Mouse (Mus musculus) adrenal gland, adult (tissue): ENCODE data around the gene Rpl41.
"Not testable (repeated sequence)": the region's sequence is repeated elsewhere in the genome, so short reads cannot be mapped to it uniquely, and the experiment has no call there.

Experiments used
- DNase-seq, 2 experiments: peaks; one replicate each; pipeline ENCODE4 v3.0.0; 2022 to 2023; ENCODE audit warnings: low spot score in 1 of 2; ENCODE audit not compliant: inconsistent age in 2 of 2

Gene Rpl41

GRCm38 (mm10) chr10:128525671-128526308, 23.3 kb downstream of the Rpl41 start, which contains the start of gene Esyt1:
Gene Esyt1, minus strand, starts transcription at chr10:128525871.
- peak; percentile 97 to 98 for DNase-seq

DNA sequence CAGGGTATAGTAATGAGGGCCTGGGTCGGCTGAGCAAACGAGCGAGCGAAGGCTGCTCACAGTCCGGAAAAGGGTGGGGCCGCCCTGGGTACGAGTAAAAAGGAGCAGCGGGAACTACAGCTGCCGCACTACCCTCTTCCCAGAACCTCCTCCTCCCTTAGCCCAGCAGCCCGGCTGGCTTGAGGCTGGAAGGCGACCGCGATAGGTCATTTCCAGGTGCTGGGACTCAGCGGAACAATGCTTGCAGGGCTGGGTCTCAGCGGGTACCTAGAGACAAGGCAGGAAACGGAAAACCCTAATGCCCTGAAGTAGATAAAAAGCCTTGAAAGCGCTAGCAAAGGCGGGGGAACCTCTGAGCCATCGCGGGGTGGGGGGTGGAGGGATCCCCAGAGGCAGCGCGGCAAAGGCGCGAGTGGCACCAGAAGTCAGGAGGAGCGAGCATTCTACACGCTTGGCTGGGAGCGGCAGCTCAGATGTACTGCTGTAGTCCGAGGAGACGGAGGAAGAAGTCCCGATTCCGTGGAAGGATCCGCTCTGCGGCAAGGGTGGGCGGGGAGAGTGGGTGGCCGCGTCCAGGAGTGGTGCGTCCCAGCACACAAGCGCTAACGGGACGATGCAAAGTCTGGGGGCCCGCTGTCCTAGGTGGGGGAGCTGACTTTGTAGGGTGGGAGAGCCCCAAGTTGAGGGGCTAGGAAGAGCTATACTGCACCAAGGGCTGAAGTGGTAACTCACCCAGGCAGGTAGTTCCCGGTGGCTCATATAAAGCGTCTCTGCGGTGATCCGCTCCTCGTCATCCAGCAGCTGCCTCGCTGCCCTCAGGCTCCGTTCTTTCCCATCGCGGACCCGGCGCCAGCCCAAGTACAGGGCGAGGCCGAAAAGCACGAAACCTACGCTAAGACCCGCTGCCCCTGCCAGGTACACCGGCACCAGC, 24.1 kb downstream of the Rpl41 start:
- peak; percentile 64 to 85 for DNase-seq

GRCm38 (mm10) chr10:128524111-128524731, 24.9 kb downstream of the Rpl41 start:
- no peak for DNase-seq

GRCm38 (mm10) chr10:128522351-128522750, 26.8 kb downstream of the Rpl41 start:
- no peak for DNase-seq

GRCm38 (mm10) chr10:128520591-128520990, 28.5 kb downstream of the Rpl41 start:
- DNase-seq, result no peak

DNA sequence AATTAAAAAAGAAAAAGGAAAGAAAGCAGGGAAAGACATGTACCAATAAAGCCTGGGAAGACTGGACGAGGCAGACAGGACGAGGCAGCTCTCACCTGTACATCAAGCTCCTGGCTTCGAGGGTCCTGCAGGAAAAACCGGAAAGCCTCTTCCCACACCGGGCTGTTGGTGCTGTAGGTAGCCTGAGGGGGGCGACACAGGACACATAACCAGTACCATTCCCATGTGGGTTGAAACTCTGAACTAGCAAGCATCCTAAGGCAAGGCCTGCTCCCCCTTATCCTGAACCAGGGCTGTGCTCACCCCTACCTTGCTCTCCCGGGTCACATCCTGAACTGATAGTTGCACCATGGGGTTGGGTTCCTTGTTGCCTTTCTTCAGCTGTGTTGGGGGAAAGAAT, 30.3 kb downstream of the Rpl41 start:
- peak; percentile 62 to 81 for DNase-seq

GRCm38 (mm10) chr10:128516677-128517076, 32.4 kb downstream of the Rpl41 start:
- DNase-seq, result no peak

GRCm38 (mm10) chr10:128516029-128516428, 33.1 kb downstream of the Rpl41 start:
- no peak for DNase-seq

DNA sequence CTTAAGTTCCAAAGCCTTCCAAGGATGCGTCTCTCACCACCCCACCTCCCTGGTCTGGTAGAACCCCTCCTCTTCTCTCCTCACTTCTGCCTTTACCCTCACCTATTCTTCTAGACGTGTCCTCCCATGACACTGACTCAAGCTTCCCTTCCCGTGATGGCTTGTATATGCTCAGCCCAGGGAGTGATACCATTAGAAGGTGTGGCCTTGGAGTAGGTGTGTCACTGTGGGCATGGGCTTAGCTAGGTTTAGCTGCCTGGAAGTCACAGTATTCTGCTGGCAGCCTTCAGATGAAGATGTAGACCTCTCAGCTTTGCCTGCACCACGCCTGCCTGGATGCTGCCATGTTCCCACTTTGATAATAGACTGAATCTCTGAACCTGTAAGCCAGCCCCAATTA, 34.1 kb downstream of the Rpl41 start:
- DNase-seq, result no peak

DNA sequence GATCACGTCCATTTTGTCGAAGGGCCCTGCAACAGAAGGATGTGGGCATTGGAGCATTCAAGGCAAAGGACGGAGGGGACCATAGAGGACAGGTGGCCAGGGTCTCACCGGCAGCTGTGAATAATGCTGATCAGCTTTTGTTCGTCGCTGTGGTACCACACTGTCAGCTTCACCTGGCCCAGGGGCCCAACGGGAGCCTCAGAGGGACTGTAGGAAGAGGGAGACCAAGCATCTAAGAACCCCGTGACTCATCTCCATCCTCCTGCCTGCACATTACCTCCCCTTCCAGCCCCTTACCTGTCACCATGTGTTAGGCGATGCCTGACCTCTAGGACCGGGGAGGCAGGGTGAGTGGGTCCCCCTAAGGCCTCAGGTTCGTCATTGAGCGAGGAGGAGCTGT, 37.3 kb downstream of the Rpl41 start:
- DNase-seq, result no peak

DNA sequence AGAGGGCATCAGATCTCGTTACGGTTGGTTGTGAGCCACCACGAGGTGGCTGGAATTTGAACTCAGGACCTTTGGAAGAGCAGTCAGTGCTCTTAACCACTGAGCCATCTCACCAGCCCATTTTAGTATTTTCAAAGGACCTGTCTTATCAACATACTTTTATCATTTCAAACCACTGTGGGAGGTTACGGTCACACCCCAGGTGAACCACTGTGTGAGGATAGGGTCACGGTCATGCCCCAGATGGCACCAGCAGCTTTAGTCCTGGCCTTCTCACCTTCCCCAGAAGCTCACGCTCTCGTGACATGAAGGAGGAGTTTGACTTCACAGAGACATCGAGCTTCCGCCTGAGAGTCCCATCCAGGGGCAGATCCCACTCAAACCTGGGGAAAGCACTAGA, 37.9 kb downstream of the Rpl41 start:
- DNase-seq, result no peak

DNA sequence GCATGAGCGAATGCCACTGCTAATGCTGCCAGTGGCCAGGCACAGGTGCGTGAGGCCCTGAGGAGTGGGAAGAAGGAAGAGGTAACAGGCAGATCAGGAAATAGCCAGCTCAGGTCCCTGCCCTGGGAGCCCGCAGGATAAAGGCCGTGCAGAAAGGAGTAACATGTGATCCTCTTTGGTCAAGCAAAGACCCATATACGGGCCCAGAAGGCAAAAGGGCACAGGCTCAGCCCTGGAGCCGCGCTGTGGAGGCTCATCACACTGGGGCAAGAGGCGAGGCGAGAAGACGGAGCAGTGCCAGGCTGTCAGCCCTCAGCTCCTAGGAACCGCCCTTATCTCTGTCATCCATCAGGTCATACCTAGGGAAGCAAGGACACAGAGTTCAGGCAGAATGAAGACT, 38.8 kb downstream of the Rpl41 start:
- no peak for DNase-seq

DNA sequence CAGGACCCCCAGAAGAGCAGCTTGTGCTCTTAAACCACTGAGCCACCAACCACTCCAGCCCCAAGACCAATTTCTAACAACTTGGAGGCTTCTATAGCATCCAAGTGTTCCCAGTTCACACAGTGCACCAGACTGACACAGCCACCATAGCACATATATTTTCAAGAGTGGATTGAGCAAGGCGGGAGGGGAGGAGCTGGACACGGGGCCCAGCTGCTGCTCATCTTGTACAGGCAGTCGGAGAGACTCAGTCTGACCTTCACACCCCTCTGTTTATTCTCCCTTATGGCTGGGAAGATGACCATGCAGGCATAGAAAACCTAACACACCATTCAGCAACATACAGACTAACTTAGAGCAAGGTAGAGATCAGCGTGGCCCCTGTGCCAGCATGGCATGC, 39.3 kb downstream of the Rpl41 start:
- DNase-seq, result no peak

DNA sequence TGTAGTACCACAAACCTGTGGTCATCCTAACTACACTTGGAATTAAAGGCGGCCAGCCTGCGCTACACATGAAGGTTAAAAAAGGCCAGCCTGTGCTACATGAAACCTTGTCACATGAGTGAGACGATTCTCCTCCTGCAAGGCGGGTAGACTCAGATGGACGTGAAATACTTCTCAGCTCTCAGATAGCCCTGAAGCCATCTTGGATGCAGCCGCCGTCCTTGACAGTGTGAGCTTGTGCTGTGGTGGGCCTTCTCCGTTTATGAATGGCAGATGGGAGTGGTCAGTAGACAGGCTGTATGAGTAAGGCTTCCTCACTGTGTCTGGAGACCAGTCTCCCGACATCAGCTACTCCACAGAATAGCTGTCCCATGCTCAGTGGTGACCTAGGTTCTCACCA, 39.9 kb downstream of the Rpl41 start:
- no peak for DNase-seq

- DNase-seq, result no peak
Observed at GRCm38 (mm10) chr10:128508260-128508659, 40.8 kb downstream of the Rpl41 start.

- no peak for DNase-seq
Observed at GRCm38 (mm10) chr10:128505974-128506373, 43.1 kb downstream of the Rpl41 start.

DNA sequence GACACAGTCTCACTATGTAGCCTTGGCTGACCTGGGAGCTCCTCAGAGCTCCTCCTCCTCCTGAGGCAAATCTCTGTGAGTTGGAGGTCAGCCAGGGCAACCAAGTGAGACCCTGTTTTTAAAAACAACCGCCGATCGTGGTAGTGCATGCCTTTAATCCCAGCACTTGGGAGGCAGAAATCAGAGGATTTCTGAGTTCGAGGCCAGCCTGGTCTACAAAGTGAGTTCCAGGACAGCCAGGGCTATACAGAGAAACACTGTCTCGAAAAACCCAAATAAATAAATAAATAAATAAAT, 43.8 kb downstream of the Rpl41 start:
- DNase-seq, result not testable (repeated sequence)

GRCm38 (mm10) chr10:128504641-128505370, 44.3 kb downstream of the Rpl41 start:
- no peak for DNase-seq

GRCm38 (mm10) chr10:128504012-128504411, 45.1 kb downstream of the Rpl41 start:
- DNase-seq, result no peak

DNA sequence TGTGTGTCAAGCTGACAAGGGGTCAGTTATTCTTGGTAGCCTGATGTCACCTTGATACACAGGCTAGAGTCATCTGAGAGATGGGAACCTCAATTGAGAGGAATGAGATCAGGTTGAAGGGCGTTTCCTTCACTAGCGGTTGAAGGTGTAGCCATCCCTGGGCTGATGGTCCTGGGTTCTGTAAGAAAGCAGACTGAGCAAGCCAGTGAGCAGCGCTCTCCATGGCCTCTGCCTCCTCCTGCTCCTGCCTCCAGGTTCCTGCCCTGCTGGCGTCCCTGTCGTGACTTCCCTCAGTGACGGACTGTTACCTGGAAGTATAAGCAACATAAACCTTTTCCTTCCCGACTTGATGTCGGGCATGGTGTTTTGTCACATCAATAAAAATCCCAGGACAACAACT, 45.6 kb downstream of the Rpl41 start:
- DNase-seq, result no peak

DNA sequence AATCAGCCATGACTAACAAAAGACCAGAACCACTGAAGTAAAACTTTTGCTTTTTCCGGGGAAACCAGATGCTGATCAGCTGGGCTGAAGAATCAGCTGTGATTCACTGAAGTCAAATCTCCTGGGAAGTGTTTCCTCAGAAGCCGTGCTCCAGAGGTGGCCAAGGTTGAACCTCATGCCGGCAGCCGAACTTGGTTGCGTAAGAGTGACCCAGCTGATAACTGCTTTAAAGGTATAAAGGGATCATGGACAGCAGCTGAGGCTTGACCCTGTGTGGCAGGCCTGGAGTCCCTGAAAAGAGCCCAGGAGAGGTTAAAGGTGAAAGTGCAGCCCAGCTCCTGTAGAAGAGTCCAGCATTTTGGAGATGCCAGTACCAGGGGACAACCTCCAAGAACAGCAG, 46.8 kb downstream of the Rpl41 start:
- DNase-seq, result peak; percentile 74 to 91
